Mouse (Mus musculus): Measurements from ENCODE around the gene Hpcal1. TPM values are rescaled to one million over a fixed set of nuclear protein-coding genes. Genes with fewer than 3 reads are reported as not detected.

Gene Hpcal1
- polyA plus RNA-seq, 1 experiment: 169 TPM

DNA sequence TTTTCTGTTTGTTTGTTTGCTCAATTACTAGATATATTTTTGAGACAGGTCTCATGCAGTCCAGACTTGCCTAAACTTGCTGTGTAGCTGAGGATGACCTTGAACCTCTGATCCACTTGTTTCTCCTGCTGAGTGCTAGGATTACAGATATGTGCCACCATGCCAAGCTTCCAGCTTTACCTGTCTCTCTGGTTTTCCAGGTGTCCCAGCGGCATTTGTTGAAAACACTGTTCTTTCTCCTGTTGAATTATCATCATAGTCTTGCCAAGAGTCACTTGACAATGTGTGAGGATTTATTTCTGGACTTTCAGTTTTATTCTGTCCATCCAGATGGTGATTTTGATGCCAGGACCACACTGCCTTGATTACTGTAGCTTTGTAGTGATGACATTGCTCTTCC is 6.3 kb upstream of the Hpcal1 start:
- no peak overlapping the region for H3K4me3 ChIP-seq (ENCODE audit: insufficient read depth, low read length)
- H3K4me1 ChIP-seq (ENCODE audit: control insufficient read depth, insufficient read depth, low read length): peaks cover 35% of the 10 kb centered on the region
- TF ChIP-seq POLR2A (IDR thresholded peaks at IDR 0.05; ENCODE audit: borderline replicate concordance, low read depth, low read length): no peak
- no peak for TF ChIP-seq CTCF (IDR thresholded peaks at IDR 0.05; ENCODE audit: low read depth, low read length)
- no peak overlapping the region for H3K27ac ChIP-seq (ENCODE audit: insufficient read depth, low read depth, low read length)

DNA sequence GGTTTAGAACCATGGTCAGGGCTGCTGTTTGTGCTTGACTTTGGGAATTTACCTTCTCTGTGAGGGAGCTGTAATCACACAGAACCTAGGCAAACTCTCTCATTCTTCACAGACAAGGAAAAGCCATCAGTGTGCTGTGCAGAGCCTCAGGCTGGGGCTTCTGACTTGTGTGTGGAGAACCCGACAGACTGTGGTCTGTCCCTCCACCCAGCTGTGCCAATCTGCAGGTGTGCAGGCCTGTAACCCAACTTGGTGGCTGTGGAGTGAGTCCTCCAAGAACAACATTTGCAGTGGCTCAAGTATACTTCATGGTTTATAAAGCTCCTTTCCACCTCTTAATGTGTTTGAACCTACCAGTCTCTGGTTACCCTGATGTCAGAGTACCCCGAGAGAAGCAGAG is 4.5 kb upstream of the Hpcal1 start:
- Histone ChIP-seq H3K4me1 (ENCODE audit: control insufficient read depth, insufficient read depth, low read length) (peaks cover 31% of the 10 kb centered on the region), H3K4me3 (ENCODE audit: insufficient read depth, low read length) (no peak overlapping the region), H3K27ac (ENCODE audit: insufficient read depth, low read depth, low read length) (no peak overlapping the region)
- TF ChIP-seq POLR2A (IDR thresholded peaks at IDR 0.05; ENCODE audit: borderline replicate concordance, low read depth, low read length) (no peak), CTCF (IDR thresholded peaks at IDR 0.05; ENCODE audit: low read depth, low read length) (no peak)

DNA sequence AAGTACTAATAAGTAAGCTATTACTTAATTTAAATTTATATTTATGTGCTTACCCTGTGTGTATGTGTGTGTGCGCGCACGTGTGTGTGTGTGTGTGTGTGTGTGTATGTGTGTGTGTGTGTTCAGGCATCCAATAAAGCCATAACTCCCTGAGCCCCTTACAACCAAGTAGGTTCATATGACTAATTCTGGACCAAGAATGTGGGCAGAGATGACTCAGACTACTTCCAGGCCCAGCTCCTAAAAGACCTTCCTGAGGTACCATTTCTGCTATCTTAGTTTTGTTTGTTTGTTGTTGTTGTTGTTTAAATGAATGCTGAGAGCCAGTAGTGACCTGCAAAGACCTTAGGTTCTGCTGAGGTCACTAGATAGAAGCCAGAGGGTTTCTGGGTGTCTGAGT is 1.7 kb upstream of the Hpcal1 start:
- no peak overlapping the region for H3K27ac ChIP-seq (ENCODE audit: insufficient read depth, low read depth, low read length)
- TF ChIP-seq CTCF (IDR thresholded peaks at IDR 0.05; ENCODE audit: low read depth, low read length) (no peak), POLR2A (IDR thresholded peaks at IDR 0.05; ENCODE audit: borderline replicate concordance, low read depth, low read length) (no peak)
- no peak overlapping the region for H3K4me3 ChIP-seq (ENCODE audit: insufficient read depth, low read length)
- H3K4me1 ChIP-seq (ENCODE audit: control insufficient read depth, insufficient read depth, low read length): peaks cover 29% of the 10 kb centered on the region

DNA sequence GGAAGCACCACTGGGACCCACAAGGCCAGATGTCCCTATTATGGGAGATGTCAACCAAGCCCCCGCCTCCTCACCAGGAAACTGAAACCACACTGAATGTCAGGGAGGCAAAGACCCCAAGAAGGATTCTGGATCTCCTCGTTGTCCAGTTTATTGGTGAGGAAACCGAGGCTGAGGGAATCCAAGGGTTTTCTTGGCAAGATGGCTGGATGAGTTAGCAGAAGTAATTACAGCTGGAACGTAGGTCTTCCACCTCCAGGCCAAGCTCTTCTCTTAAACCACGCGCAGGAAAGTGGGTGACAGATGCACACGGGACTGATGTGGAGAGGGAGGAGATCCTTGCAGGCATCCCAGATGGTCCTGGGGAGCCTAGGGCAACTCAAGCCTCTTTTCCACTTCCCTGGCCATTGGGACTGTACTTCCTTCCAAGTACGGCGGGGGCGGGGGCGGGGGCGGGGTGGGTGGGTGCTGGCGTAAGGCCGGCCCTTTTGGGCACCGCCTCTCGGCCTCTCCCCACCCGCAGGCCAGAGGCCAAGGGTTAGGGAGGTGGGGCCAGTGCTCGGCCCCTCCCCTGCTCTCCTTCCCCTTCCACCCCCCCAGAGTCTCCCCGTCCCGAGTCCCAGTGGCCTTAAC is 609 bp upstream of the Hpcal1 start:
- H3K4me1 ChIP-seq (ENCODE audit: control insufficient read depth, insufficient read depth, low read length): peaks cover 38% of the 10 kb centered on the region
- TF ChIP-seq POLR2A (IDR thresholded peaks at IDR 0.05; ENCODE audit: borderline replicate concordance, low read depth, low read length): no peak
- TF ChIP-seq CTCF (IDR thresholded peaks at IDR 0.05; ENCODE audit: low read depth, low read length): no peak
- H3K27ac ChIP-seq (ENCODE audit: insufficient read depth, low read depth, low read length): peak overlapping the region; percentile 89
- peak overlapping the region; percentile 94 for H3K4me3 ChIP-seq (ENCODE audit: insufficient read depth, low read length)

DNA sequence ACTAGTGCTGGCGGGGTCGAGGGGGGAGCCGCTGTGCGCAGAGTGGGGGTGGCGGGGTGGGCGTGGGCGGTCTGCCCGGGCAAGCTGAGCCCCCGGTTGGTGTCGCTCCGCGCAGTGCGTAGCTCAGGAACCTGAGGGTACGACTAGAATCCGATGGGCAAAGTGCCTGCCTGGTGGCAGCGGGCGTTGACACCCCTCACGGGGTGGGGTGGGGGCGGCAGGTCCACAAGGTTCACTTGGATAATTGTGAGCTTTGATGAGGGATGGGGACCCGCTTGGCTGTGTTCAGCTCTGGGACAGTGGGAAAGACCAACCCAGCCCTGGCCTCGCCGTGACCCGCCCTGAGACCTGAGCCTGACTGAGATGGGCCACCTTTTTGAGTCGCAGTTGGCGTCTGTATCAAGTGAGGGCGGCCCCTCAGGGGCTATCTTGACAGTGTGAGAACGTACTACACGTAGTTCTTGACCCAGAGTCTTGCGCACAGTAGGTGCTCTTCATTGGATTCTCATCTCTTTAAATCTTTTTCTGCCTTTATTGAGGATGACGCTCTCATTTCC is 742 bp downstream of the Hpcal1 start:
- peak overlapping the region; percentile 49; the same call in 1 of the 2 replicates for H3K27ac ChIP-seq (ENCODE audit: insufficient read depth, low read depth, low read length)
- TF ChIP-seq POLR2A (IDR thresholded peaks at IDR 0.05; ENCODE audit: borderline replicate concordance, low read depth, low read length) (no peak), CTCF (IDR thresholded peaks at IDR 0.05; ENCODE audit: low read depth, low read length) (no peak)
- peaks cover 44% of the 10 kb centered on the region for H3K4me1 ChIP-seq (ENCODE audit: control insufficient read depth, insufficient read depth, low read length)
- peak overlapping the region; percentile 94 for H3K4me3 ChIP-seq (ENCODE audit: insufficient read depth, low read length)

DNA sequence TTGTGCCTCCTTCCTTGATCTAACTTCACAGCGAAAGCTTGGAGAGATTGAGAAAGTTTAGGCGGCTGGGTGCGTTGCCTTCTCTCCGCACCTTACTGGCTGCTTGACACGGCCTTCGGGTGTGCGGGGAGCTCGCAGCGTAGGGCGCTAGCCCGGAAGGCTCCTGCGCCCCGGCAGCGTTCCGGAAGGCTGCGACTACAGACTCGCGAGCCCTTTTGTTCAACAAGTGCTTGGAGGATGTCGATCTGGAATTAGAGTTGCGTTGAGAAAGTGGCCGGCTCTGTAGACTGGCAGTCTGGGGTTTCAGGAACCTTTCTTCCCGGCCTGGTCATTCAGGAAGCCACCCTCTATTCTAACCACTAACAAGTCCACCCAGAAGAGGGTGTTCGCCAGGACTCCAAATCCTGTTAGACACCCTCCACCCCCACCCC is 1.2 kb downstream of the Hpcal1 start:
- H3K4me1 ChIP-seq (ENCODE audit: control insufficient read depth, insufficient read depth, low read length): peaks cover 44% of the 10 kb centered on the region
- TF ChIP-seq POLR2A (IDR thresholded peaks at IDR 0.05; ENCODE audit: borderline replicate concordance, low read depth, low read length) (no peak), CTCF (IDR thresholded peaks at IDR 0.05; ENCODE audit: low read depth, low read length) (no peak)
- peak overlapping the region; percentile 94 for H3K4me3 ChIP-seq (ENCODE audit: insufficient read depth, low read length)
- H3K27ac ChIP-seq (ENCODE audit: insufficient read depth, low read depth, low read length): peak overlapping the region; percentile 49

DNA sequence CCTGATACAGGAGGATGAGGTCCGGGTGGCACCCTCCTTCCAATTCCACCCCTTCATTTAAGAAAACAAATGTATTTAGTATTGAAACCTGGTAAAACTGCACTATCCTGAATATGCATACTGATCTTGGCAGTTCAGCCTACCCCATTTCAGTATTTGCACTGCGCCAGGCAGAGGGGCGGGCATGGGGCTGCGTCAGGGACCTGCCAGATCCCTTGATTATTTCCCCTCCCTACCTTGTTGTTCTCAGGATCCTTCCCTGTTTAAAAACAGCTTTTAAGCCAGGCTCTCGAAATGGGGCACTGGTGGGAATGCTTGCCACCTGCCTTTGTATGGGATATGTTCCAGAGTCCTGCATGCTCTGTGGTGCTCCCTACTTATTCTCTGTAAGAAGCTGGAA is 1.7 kb downstream of the Hpcal1 start:
- H3K4me3 ChIP-seq (ENCODE audit: insufficient read depth, low read length): peak overlapping the region; percentile 94
- no peak overlapping the region for H3K27ac ChIP-seq (ENCODE audit: insufficient read depth, low read depth, low read length)
- peaks cover 44% of the 10 kb centered on the region for H3K4me1 ChIP-seq (ENCODE audit: control insufficient read depth, insufficient read depth, low read length)
- TF ChIP-seq POLR2A (IDR thresholded peaks at IDR 0.05; ENCODE audit: borderline replicate concordance, low read depth, low read length) (no peak), CTCF (IDR thresholded peaks at IDR 0.05; ENCODE audit: low read depth, low read length) (no peak)

DNA sequence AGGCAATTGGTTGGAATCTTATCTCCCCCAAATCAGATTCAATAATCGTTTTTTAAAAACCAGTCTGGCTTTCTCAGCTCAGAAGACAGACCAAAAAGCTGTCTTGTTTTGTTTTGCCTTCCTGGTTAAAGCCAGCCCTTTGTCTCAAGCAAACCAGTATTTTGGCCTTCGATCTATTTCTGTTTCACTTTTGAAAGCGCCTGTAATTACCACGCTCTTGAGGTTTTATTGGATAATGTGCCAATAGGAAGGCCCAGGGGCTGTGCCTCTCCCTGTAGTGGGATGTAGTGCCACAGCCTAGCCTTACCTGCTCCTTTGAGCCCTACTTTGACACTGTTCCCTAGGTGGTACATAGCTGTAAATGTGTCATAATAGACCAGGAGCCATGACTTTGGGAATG is 2.3 kb downstream of the Hpcal1 start:
- no peak for TF ChIP-seq CTCF (IDR thresholded peaks at IDR 0.05; ENCODE audit: low read depth, low read length)
- no peak for TF ChIP-seq POLR2A (IDR thresholded peaks at IDR 0.05; ENCODE audit: borderline replicate concordance, low read depth, low read length)
- H3K4me1 ChIP-seq (ENCODE audit: control insufficient read depth, insufficient read depth, low read length): peaks cover 46% of the 10 kb centered on the region
- H3K4me3 ChIP-seq (ENCODE audit: insufficient read depth, low read length): no peak overlapping the region
- no peak overlapping the region for H3K27ac ChIP-seq (ENCODE audit: insufficient read depth, low read depth, low read length)

DNA sequence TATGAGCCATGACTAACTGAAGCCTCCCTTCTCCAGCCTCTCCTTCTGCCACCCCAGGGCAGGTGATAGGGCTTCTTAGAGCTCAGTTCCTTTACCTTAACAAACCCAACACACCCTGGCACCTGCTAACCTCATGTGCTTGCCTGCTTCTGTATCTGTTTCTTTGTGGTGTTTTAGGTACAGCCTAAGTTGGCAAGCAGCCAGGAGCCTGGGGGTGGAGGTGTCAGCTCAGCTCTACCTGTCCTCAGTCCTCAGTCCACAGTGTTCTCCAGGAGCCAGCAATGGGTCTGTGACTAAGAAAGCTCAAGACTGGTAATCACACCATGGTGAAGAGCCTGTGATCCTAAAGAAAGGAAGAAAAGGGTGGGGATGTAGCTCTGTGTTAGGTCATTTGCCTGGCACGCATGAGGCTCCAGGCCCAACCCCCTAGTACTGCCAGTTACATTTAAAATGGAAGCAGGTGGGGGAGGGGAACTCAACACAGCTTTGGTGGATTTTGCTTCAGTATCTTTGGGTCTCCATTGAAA is 4.0 kb downstream of the Hpcal1 start:
- Histone ChIP-seq H3K4me3 (ENCODE audit: insufficient read depth, low read length) (no peak overlapping the region), H3K27ac (ENCODE audit: insufficient read depth, low read depth, low read length) (no peak overlapping the region), H3K4me1 (ENCODE audit: control insufficient read depth, insufficient read depth, low read length) (peaks cover 45% of the 10 kb centered on the region)
- TF ChIP-seq POLR2A (IDR thresholded peaks at IDR 0.05; ENCODE audit: borderline replicate concordance, low read depth, low read length) (no peak), CTCF (IDR thresholded peaks at IDR 0.05; ENCODE audit: low read depth, low read length) (no peak)

DNA sequence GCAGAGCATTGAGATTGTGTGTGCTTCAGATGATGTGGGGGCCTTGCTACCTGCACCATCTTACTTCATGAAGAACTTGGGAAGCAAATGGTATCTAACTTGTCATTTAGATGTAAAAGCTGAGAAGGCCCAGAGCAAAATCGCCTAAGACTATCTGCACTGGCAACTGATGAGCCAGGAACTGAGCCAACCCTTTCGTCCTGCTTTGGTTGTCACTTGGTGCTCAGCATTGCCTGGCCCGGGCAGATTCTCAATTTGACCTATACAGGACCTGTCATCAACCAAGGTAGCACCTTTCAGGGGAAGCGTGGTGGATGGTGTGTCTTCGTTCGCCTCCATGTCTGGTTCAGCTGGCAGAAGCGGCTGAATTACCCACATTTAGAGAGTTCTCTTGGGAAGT is 5.7 kb downstream of the Hpcal1 start:
- no peak overlapping the region for H3K27ac ChIP-seq (ENCODE audit: insufficient read depth, low read depth, low read length)
- peaks cover 48% of the 10 kb centered on the region for H3K4me1 ChIP-seq (ENCODE audit: control insufficient read depth, insufficient read depth, low read length)
- H3K4me3 ChIP-seq (ENCODE audit: insufficient read depth, low read length): no peak overlapping the region
- TF ChIP-seq POLR2A (IDR thresholded peaks at IDR 0.05; ENCODE audit: borderline replicate concordance, low read depth, low read length) (no peak), CTCF (IDR thresholded peaks at IDR 0.05; ENCODE audit: low read depth, low read length) (no peak)

Measured in bone marrow macrophage, adult 2 months (primary cell).